Mouse (Mus musculus) embryo, embryonic 11.5 days (tissue): ENCODE measurements around the gene Gdi1.
"Not testable (repeated sequence)": the region's sequence is repeated elsewhere in the genome, so short reads cannot be mapped to it uniquely, and the experiment has no call there.

ENCODE experiments used
- DNase-seq: peaks from one replicate; pipeline ENCODE4 v3.0.0-alpha.2; 2012; ENCODE audit warnings: low read depth, low spot score

The Gdi1 gene

DNA sequence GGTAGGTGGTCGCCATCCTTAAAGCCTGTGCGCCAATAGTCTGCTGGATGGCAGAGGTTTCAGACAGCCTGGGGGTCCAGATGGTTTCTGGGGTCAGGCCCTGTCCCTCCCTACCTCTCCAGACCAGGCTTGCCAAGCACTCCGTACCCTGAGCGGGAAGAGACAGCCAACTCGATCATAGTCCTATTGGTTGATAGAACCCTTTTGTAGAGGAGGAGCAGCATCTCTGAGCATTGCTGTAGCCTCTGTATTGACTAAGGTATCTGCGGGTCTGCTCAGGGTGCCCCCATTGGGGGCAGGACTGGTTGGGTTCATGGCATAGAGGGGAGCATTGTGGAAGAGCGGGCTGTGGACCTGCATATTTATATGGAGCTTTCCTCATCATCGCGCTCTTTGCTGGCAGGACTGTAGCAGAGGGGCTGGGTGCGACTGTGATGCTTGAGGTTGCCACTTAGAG is 24.4 kb downstream of the Gdi1 start:
- DNase-seq = no peak

- no peak for DNase-seq
Observed at GRCm38 (mm10) chrX:74330166-74330930, 25.6 kb downstream of the Gdi1 start.

- no peak for DNase-seq
Observed at GRCm38 (mm10) chrX:74352645-74353466, 48.1 kb downstream of the Gdi1 start.

DNA sequence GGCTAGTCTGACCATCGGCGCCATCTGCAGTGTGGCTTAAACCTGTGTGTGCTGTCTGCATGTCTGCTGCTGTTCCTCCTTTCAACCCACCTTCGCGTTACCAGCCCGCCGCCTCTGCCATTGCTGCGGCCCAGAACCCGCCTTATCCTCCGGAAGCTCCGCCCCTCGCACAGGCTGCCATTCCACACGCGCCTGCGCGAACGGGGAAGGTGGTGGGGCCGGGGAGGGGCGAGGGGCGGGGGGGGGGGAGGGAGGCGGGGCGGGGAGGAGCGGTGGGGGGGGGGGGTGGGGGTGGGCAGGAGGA is 48.6 kb downstream of the Gdi1 start, which contains the start of gene Lage3:
Gene Lage3 (minus strand): TSS at position 152 of the 304 bp plus-strand sequence.
- peak; percentile 57 for DNase-seq

GRCm38 (mm10) chrX:74357069-74357468 is 52.3 kb downstream of the Gdi1 start:
- DNase-seq = not testable (repeated sequence)

DNA sequence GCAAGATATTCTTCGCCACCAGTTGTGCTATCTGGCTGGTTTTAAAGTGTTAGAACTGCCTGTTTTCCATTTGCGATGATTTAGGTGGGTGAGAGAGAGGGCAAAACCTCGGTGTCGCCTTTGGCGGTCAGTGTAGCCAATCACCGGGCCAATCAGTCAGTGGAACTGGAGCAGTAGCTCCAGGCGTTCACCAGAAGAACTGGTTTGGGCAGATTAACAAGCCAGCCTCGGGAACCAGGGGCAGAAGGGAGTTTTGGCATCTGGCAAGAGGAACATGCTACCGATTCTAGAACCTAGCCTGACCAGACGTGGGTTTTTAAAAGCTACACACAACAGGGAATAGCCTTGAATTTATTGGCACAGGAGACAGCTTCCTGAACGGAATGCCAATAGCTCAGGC is 54.4 kb downstream of the Gdi1 start:
- no peak for DNase-seq
